ENCODE assay signal across 8 mouse cellular contexts in genomic region chrX:74115511-74115910, GRCm38 (mm10). TPM values are rescaled to one million over a fixed set of nuclear protein-coding genes. Genes with fewer than 3 reads are reported as not detected.
DNase-seq lines count a peak whose midpoint lies in the region; ATAC-seq lines count a peak whose summit lies in the region.

No protein-coding gene starts in this region.

- WGBS in hindbrain, embryonic 14.5 days: 26% methylated on average over 10 of the region's 10 CpGs

- H3K9me3 ChIP-seq in hindbrain, embryonic 14.5 days (ENCODE audit: control insufficient read depth, low read length): no peaks in the 10 kb centered on the region

- H3K27ac ChIP-seq in hindbrain, embryonic 14.5 days: no peak overlapping the region

- H3K36me3 ChIP-seq in hindbrain, embryonic 14.5 days (replicated peaks; ENCODE audit: control insufficient read depth, insufficient read depth): no peaks in the 10 kb centered on the region

- H3K9ac ChIP-seq in hindbrain, embryonic 14.5 days: 0 out of 2 replicates have a peak overlapping the region, but pooled peaks have one; percentile 13

- no peaks in the 10 kb centered on the region for H3K27me3 ChIP-seq in hindbrain, embryonic 14.5 days (ENCODE audit: control insufficient read depth, insufficient read depth, low read length)

- peak; percentile 50 for DNase-seq in R1 (ENCODE audit: low read depth, low spot score)
- peak; percentile 72 to 76 for DNase-seq in cerebellum, postnatal 14 days
- DNase-seq in frontal cortex, postnatal 25 days (ENCODE audit: low spot score in 2 of 2): peak; percentile 24 to 27
- peak; percentile 28 for DNase-seq in hindbrain, embryonic 14.5 days (ENCODE audit: low spot score)
- DNase-seq in layer of hippocampus, postnatal 36 days: peak; percentile 30 to 38
- DNase-seq in lung, postnatal 36 days: peak; percentile 84
- peak; percentile 24 for DNase-seq in retina, postnatal 7 days (ENCODE audit: low read depth, low spot score)
- DNase-seq in urinary bladder, postnatal 14 days (ENCODE audit: low spot score): peak; percentile 68

- no peak overlapping the region; the same call in 1 of the 2 replicates for H3K4me3 ChIP-seq in hindbrain, embryonic 14.5 days (replicated peaks; ENCODE audit: low read length)

- no peaks in the 10 kb centered on the region for H3K4me1 ChIP-seq in hindbrain, embryonic 14.5 days (replicated peaks; ENCODE audit: control insufficient read depth, insufficient read depth, low read length)

- peak; percentile 69; the same call in 1 of the 2 replicates for ATAC-seq in hindbrain, embryonic 14.5 days (ENCODE audit: low FRiP score)

- peak overlapping the region; percentile 32 for H3K4me2 ChIP-seq in hindbrain, embryonic 14.5 days (replicated peaks)

RNA-seq across cellular contexts. Expression of gene Opn1mw, which starts 11.8 kb away (rescaled TPM):
- polyA plus RNA-seq in hindbrain, embryonic 14.5 days (2014; fragmentation: Nextera tagmentation; extraction: Ambion mirVana): not detected in 2 replicates
- total RNA-seq in layer of hippocampus, postnatal 36 days (2021): 1 to 10 TPM; 1.1 TPM

RNA-seq across cellular contexts. Expression of gene Mecp2, which starts 19.7 kb away (rescaled TPM):
- polyA plus RNA-seq in hindbrain, embryonic 14.5 days (2014; fragmentation: Nextera tagmentation; extraction: Ambion mirVana): 15.5 and 15.6 TPM in 2 replicates
- 10 to 100 TPM; 88.1 to 92.4 TPM for total RNA-seq in layer of hippocampus, postnatal 36 days (2021)

RNA-seq across cellular contexts. Expression of gene Tex28, which starts 52.1 kb away (rescaled TPM):
- polyA plus RNA-seq in hindbrain, embryonic 14.5 days (2014; fragmentation: Nextera tagmentation; extraction: Ambion mirVana): not detected in 2 replicates
- total RNA-seq in layer of hippocampus, postnatal 36 days (2021): not detected

Comparison
In these comparisons a context has a peak if more than half of its experiments do, and no peak if none do; other contexts are left out.
1. DNase-seq: peak in every context shown above with its lines; median percentile 84 in lung, postnatal 36 days; 74 in cerebellum, postnatal 14 days; 68 in urinary bladder, postnatal 14 days; 50 in R1; 34 in layer of hippocampus, postnatal 36 days; 28 in hindbrain, embryonic 14.5 days; 26 in frontal cortex, postnatal 25 days; 24 in retina, postnatal 7 days.